In the genomic region with DNA sequence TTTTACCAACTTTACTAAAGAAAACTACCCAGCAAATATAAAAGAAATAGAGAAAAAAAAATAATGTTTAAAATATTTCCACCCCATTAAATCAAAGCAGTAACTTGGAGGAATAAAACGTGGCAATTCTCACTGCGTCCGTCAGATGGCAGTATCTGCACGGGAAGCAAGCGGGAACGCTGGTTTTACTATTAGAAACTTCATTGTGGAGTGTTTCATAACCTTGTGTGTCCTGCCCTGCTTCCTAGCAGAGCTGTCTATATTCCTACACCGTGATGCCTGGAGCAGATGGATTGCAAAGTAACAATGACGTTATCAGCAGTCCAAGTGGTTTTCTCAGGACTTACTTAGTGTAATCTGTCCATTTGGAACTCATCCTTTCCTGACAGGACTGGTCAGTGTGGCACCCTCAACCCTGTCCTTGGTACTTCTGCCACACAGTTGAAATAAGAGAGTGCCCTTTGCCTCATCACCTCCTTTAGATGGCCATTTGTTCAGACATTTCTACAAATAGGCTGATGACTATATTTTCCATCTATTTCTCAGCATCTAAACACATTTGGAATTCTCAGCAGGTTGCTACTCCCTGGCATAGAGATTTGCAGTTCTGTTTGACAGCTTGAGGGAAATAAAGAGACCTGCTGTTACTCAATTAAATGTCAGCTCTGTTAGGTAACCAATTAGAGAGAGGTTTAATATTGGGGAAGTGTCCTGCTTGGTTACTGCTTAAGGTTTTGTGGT, we compare ENCODE assay signal across 9 mouse cellular contexts.
DNase-seq lines count a peak whose midpoint lies in the region; ATAC-seq lines count a peak whose summit lies in the region.
"Had no signal": no experiment of that assay in that cellular context is flagged by ENCODE, and none has a peak within 500 bp of the region (broad histone marks: within the 10 kb centered on the region; RNA-seq: fewer than 3 reads in every experiment).

No protein-coding gene starts in this region.

- no peaks in the 10 kb centered on the region for H3K9me3 ChIP-seq in embryonic facial prominence, embryonic 10.5 days
- no peaks in the 10 kb centered on the region for H3K9me3 ChIP-seq in kidney, embryonic 15.5 days (replicated peaks)
- H3K9me3 ChIP-seq in limb, embryonic 13.5 days, result no peaks in the 10 kb centered on the region
- no peaks in the 10 kb centered on the region for H3K9me3 ChIP-seq in stomach, embryonic 14.5 days (ENCODE audit: control insufficient read depth, low read depth, low read length)
- H3K9me3 ChIP-seq: heart, embryonic 13.5 days had no signal

- H3K27me3 ChIP-seq in embryonic facial prominence, embryonic 10.5 days (replicated peaks; ENCODE audit: low read depth, poor library complexity, severe bottlenecking), result peaks cover 5% of the 10 kb centered on the region
- no peaks in the 10 kb centered on the region for H3K27me3 ChIP-seq in kidney, embryonic 15.5 days
- H3K27me3 ChIP-seq in limb, embryonic 13.5 days, result no peaks in the 10 kb centered on the region
- H3K27me3 ChIP-seq in stomach, embryonic 14.5 days (ENCODE audit: control insufficient read depth, insufficient read depth, low read length), result no peaks in the 10 kb centered on the region
- H3K27me3 ChIP-seq: heart, embryonic 13.5 days had no signal

- no peak overlapping the region for H3K9ac ChIP-seq in kidney, embryonic 15.5 days
- no peak overlapping the region for H3K9ac ChIP-seq in limb, embryonic 13.5 days
- H3K9ac ChIP-seq in stomach, embryonic 14.5 days (replicated peaks; ENCODE audit: low read depth, low read length), result no peak overlapping the region
- H3K9ac ChIP-seq: heart, embryonic 13.5 days had no signal

- DNase-seq in adrenal gland, postnatal 14 days, result peak; percentile 77
- DNase-seq in embryonic facial prominence, embryonic 10.5 days (ENCODE audit: low spot score), result peak; percentile 70
- DNase-seq in heart, adult 8-10 months (ENCODE audit: low spot score), result peak; percentile 64
- peak; percentile 66 for DNase-seq in naive thymus-derived CD4-positive, alpha-beta T cell, adult 2 months (ENCODE audit: low read depth)

- H3K4me1 ChIP-seq in embryonic facial prominence, embryonic 10.5 days, result no peaks in the 10 kb centered on the region
- no peaks in the 10 kb centered on the region for H3K4me1 ChIP-seq in kidney, embryonic 15.5 days
- peaks cover 17% of the 10 kb centered on the region for H3K4me1 ChIP-seq in limb, embryonic 13.5 days
- H3K4me1 ChIP-seq in stomach, embryonic 14.5 days (ENCODE audit: control insufficient read depth, insufficient read depth, low read length), result no peaks in the 10 kb centered on the region

- WGBS in embryonic facial prominence, embryonic 10.5 days, result 5% methylated on average over 8 of the region's 8 CpGs
- WGBS in kidney, embryonic 15.5 days, result 3% methylated on average over 8 of the region's 8 CpGs
- WGBS in limb, embryonic 13.5 days, result 2% methylated on average over 8 of the region's 8 CpGs
- 6% methylated on average over 8 of the region's 8 CpGs for whole genome bisulfite sequencing in stomach, embryonic 14.5 days

- no peak overlapping the region for H3K27ac ChIP-seq in embryonic facial prominence, embryonic 10.5 days (replicated peaks)
- no peak overlapping the region for H3K27ac ChIP-seq in kidney, embryonic 15.5 days
- H3K27ac ChIP-seq in limb, embryonic 13.5 days, result no peak overlapping the region
- H3K27ac ChIP-seq in stomach, embryonic 14.5 days (ENCODE audit: low read length), result no peak overlapping the region

- H3K4me2 ChIP-seq in kidney, embryonic 15.5 days, result no peak overlapping the region
- H3K4me2 ChIP-seq in limb, embryonic 13.5 days (replicated peaks), result no peak overlapping the region
- no peak overlapping the region for H3K4me2 ChIP-seq in stomach, embryonic 14.5 days (replicated peaks; ENCODE audit: low read depth, low read length)
- H3K4me2 ChIP-seq: heart, embryonic 13.5 days had no signal

- H3K4me3 ChIP-seq in embryonic facial prominence, embryonic 10.5 days, result no peak overlapping the region
- no peak overlapping the region for H3K4me3 ChIP-seq in kidney, embryonic 15.5 days (replicated peaks)
- H3K4me3 ChIP-seq in limb, embryonic 13.5 days, result no peak overlapping the region
- no peak overlapping the region for H3K4me3 ChIP-seq in stomach, embryonic 14.5 days (ENCODE audit: low read depth, low read length)
- H3K4me3 ChIP-seq: heart, embryonic 13.5 days had no signal

- peaks cover 7% of the 10 kb centered on the region for H3K36me3 ChIP-seq in embryonic facial prominence, embryonic 10.5 days (replicated peaks)
- peaks cover 8% of the 10 kb centered on the region for H3K36me3 ChIP-seq in kidney, embryonic 15.5 days
- peaks cover 21% of the 10 kb centered on the region; the same call in 1 of the 2 replicates for H3K36me3 ChIP-seq in limb, embryonic 13.5 days
- H3K36me3 ChIP-seq in stomach, embryonic 14.5 days (ENCODE audit: control insufficient read depth, insufficient read depth, low read length), result no peaks in the 10 kb centered on the region; the same call in 1 of the 2 replicates

- ATAC-seq in CD4-positive, CD25-positive, alpha-beta regulatory T cell, adult 4 months, result peak; percentile 88
- ATAC-seq in kidney, embryonic 15.5 days (replicated peaks; ENCODE audit: low FRiP score), result peak; percentile 53; the same call in 1 of the 2 replicates
- ATAC-seq in limb, embryonic 13.5 days (ENCODE audit: low FRiP score, low read depth), result 0 out of 2 replicates have a peak, but pooled peaks have one; percentile 51
- ATAC-seq in stomach, embryonic 14.5 days (ENCODE audit: insufficient number of reproducible peaks, insufficient read depth, low FRiP score, low read depth), result peak; percentile 62; the same call in 1 of the 2 replicates
